Mouse (Mus musculus): ENCODE results near the gene Igf1r. TPM values are rescaled to one million over a fixed set of nuclear protein-coding genes. Genes with fewer than 3 reads are reported as not detected.

The Igf1r gene
- polyA plus RNA-seq, 1 experiment from 2014 or later = 4.3 TPM

- no peaks in the 10 kb centered on the region for H3K27me3 ChIP-seq
- no peak overlapping the region for H3K4me2 ChIP-seq
- H3K36me3 ChIP-seq = no peaks in the 10 kb centered on the region
- WGBS (ENCODE audit: insufficient replicate concordance) = 62% methylated on average over 11 of the region's 11 CpGs
- no peak for DNase-seq
- no peak overlapping the region for H3K27ac ChIP-seq
- H3K9ac ChIP-seq = no peak overlapping the region
- peaks cover 53% of the 10 kb centered on the region for H3K4me1 ChIP-seq (replicated peaks)
- H3K4me3 ChIP-seq (replicated peaks) = no peak overlapping the region
- H3K9me3 ChIP-seq (replicated peaks) = no peaks in the 10 kb centered on the region
- ATAC-seq (ENCODE audit: low read depth) = no peak
These were observed 127.7 kb downstream of the Igf1r start for GRCm38 (mm10) chr7:68080122-68080845.

DNA sequence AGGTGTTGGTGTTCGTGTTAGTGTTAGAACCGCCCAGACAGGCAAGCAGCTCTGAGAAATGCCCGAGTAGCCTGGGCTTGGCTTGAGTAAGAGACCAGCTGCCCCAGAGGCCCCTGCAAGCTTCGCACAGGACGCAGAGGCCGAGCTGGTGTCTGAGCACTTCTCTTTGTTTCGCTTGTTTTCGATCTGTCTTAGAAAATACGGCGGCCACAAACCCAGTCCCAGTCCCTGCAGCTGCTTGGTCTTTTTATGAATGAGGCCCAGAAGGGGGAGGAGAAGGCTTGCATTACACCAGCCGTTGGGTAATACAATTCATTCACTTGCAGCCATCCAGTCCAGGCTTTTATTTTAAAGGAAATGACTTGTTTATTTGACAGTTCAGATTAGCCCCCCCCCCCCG lies 132.7 kb downstream of the Igf1r start:
- H3K36me3 ChIP-seq = no peaks in the 10 kb centered on the region
- H3K9ac ChIP-seq = peak overlapping the region; percentile 54
- no peaks in the 10 kb centered on the region for H3K27me3 ChIP-seq
- H3K4me1 ChIP-seq (replicated peaks) = peaks cover 84% of the 10 kb centered on the region
- H3K27ac ChIP-seq = peak overlapping the region; percentile 76
- peak overlapping the region; percentile 21 for H3K4me3 ChIP-seq (replicated peaks)
- peak; percentile 69 for ATAC-seq (ENCODE audit: low read depth)
- H3K9me3 ChIP-seq (replicated peaks) = no peaks in the 10 kb centered on the region
- peak; percentile 20 for DNase-seq
- WGBS (ENCODE audit: insufficient replicate concordance) = 6% methylated on average over 12 of the region's 12 CpGs
- H3K4me2 ChIP-seq = peak overlapping the region; percentile 55

GRCm38 (mm10) chr7:68085870-68086341 lies 133.3 kb downstream of the Igf1r start:
- DNase-seq (peak; percentile 12), ATAC-seq (ENCODE audit: low read depth) (peak; percentile 78)
- Histone ChIP-seq H3K36me3 (no peaks in the 10 kb centered on the region), H3K9me3 (replicated peaks) (no peaks in the 10 kb centered on the region), H3K4me2 (peak overlapping the region; percentile 55), H3K27me3 (no peaks in the 10 kb centered on the region), H3K9ac (peak overlapping the region; percentile 54), H3K4me1 (replicated peaks) (peaks cover 84% of the 10 kb centered on the region), H3K27ac (peak overlapping the region; percentile 76), H3K4me3 (replicated peaks) (0 out of 2 replicates have a peak overlapping the region, but pooled peaks have one; percentile 21)
- 30% methylated on average over 4 of the region's 4 CpGs for WGBS (ENCODE audit: insufficient replicate concordance)

DNA sequence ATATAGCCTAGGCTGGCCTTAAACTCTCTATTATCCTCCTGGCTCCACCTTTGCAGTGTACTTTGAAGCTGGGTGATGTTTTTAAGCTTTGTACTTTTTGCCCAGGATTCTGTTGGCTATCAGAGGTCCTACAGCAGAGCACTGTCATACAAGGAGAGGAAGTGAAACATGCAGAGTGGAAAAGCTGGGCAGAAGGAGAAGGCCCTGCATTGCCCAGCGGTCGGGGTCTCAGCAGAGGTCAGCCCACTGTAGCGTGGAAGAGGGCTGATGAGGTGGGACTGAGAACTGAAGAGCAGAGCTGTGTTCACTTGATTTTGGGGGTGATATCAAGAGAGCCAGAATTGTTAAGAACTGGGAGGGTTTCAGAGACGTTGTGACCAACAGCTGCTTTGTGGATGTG lies 134.9 kb downstream of the Igf1r start:
- Histone ChIP-seq H3K27me3 (peaks cover 4% of the 10 kb centered on the region; the same call in 1 of the 2 replicates), H3K4me1 (replicated peaks) (peaks cover 86% of the 10 kb centered on the region), H3K4me2 (no peak overlapping the region), H3K9me3 (replicated peaks) (no peaks in the 10 kb centered on the region), H3K27ac (no peak overlapping the region), H3K9ac (no peak overlapping the region), H3K36me3 (no peaks in the 10 kb centered on the region), H3K4me3 (replicated peaks) (no peak overlapping the region)
- no peak for DNase-seq
- WGBS (ENCODE audit: insufficient replicate concordance) = 41% methylated on average over 4 of the region's 4 CpGs
- no peak for ATAC-seq (ENCODE audit: low read depth)

- DNase-seq (no peak), ATAC-seq (ENCODE audit: low read depth) (no peak)
- Histone ChIP-seq H3K27ac (no peak overlapping the region), H3K9ac (no peak overlapping the region), H3K27me3 (peaks cover 4% of the 10 kb centered on the region; the same call in 1 of the 2 replicates), H3K9me3 (replicated peaks) (no peaks in the 10 kb centered on the region), H3K4me3 (replicated peaks) (no peak overlapping the region), H3K36me3 (no peaks in the 10 kb centered on the region), H3K4me2 (no peak overlapping the region), H3K4me1 (replicated peaks) (peaks cover 87% of the 10 kb centered on the region)
- WGBS (ENCODE audit: insufficient replicate concordance) = 78% methylated on average over 6 of the region's 6 CpGs
These were observed 136.2 kb downstream of the Igf1r start for GRCm38 (mm10) chr7:68088825-68089224.

DNA sequence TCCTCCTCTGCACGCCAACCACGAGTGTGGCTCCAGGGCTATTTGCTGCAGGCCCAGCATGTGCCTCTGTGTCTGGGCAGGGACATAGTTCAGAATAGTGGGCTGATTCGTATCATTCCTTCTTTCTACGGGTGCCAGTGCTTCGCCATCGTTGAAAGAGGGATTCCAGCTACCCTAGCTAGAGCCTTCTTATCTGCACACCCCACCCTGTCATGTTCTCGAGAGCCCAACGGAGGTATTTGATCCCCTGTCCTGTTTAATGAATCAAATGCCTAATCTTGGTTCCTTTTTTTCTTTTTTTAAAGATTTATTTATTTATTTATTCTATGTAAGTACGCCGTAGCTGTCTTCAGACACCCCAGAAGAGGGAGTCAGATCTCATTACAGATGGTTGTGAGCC lies 137.1 kb downstream of the Igf1r start:
- peak; percentile 60 for ATAC-seq (ENCODE audit: low read depth)
- H3K4me2 ChIP-seq = peak overlapping the region; percentile 22; the same call in 1 of the 2 replicates
- 0 out of 2 replicates have a peak overlapping the region, but pooled peaks have one; percentile 38 for H3K9ac ChIP-seq

GRCm38 (mm10) chr7:68090576-68090975 lies 137.9 kb downstream of the Igf1r start:
- Histone ChIP-seq H3K4me2 (no peak overlapping the region), H3K36me3 (no peaks in the 10 kb centered on the region), H3K4me1 (replicated peaks) (peaks cover 80% of the 10 kb centered on the region), H3K9ac (no peak overlapping the region), H3K27ac (peak overlapping the region; percentile 39; the same call in 1 of the 2 replicates), H3K4me3 (replicated peaks) (no peak overlapping the region), H3K27me3 (peaks cover 4% of the 10 kb centered on the region; the same call in 1 of the 2 replicates), H3K9me3 (replicated peaks) (no peaks in the 10 kb centered on the region)
- no peak for DNase-seq
- no peak for ATAC-seq (ENCODE audit: low read depth)
- 80% methylated on average over 8 of the region's 8 CpGs for whole genome bisulfite sequencing (ENCODE audit: insufficient replicate concordance)

More for the DNA sequence above, 137.1 kb downstream of the Igf1r start:
- 38% methylated on average over 10 of the region's 10 CpGs for WGBS (ENCODE audit: insufficient replicate concordance)
- Histone ChIP-seq H3K9me3 (replicated peaks) (no peaks in the 10 kb centered on the region), H3K4me3 (replicated peaks) (no peak overlapping the region), H3K4me1 (replicated peaks) (peaks cover 83% of the 10 kb centered on the region), H3K27ac (no peak overlapping the region), H3K27me3 (peaks cover 4% of the 10 kb centered on the region; the same call in 1 of the 2 replicates), H3K36me3 (no peaks in the 10 kb centered on the region)
- DNase-seq = peak; percentile 20

DNA sequence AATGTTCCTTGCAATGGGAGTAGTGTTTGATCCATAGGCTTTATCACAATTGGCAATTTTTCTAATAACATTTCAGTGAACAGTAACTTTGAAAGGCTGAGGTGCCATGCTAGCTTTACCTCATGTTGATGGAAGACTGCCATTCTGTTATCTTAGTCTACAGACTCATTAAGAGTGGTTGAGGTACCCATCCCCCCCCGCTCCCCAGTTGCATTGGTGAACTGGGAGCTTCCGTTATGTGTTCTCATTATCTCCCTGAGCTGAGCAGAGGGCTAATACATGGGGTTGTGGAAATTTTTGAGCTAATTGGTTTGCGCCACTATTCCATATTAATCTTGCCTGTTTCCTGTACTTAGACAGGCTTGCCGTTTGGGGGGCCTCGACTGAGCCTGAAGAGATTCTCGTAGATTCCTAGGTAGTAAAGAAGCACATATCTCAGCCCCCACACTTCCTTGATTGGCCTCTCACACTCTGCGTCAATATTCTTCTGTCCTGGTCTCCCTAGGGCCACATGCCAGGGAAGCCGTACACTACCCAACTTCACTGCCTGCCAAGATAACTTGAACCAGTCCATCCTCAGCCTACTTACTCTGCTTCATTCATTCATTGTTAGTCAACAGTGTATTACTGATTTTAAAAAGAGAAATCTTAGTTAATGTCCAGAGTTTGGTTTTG lies 139.8 kb downstream of the Igf1r start:
- Histone ChIP-seq H3K4me3 (replicated peaks) (no peak overlapping the region), H3K4me1 (replicated peaks) (peaks cover 75% of the 10 kb centered on the region), H3K9me3 (replicated peaks) (no peaks in the 10 kb centered on the region), H3K9ac (no peak overlapping the region), H3K4me2 (peak overlapping the region; percentile 25), H3K27ac (peak overlapping the region; percentile 60), H3K27me3 (peaks cover 4% of the 10 kb centered on the region; the same call in 1 of the 2 replicates), H3K36me3 (no peaks in the 10 kb centered on the region)
- WGBS (ENCODE audit: insufficient replicate concordance) = 21% methylated on average over 8 of the region's 8 CpGs
- ATAC-seq (ENCODE audit: low read depth) (peak; percentile 83), DNase-seq (no peak)

DNA sequence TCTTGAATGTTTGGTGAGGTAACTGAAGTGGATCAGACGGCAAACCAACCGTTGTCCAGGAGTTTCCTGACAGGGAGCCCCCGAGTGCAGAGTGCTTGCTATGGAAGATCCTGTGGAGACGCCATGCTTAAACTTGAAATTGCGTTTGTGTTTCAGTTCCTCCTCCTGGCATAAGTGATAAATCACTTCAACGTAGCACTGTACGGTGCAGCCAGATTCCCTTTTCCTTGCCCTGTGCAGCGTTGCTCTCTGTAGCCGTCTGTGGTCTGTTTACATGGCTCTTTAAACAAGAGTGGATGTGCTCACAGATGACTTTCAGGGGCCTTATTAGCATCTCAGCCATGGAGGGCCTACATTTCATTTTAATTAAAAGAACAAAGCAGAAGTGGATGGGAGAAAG lies 141.2 kb downstream of the Igf1r start:
- Histone ChIP-seq H3K9me3 (replicated peaks) (no peaks in the 10 kb centered on the region), H3K27ac (no peak overlapping the region), H3K4me2 (no peak overlapping the region), H3K27me3 (peaks cover 14% of the 10 kb centered on the region; the same call in 1 of the 2 replicates), H3K4me1 (replicated peaks) (peaks cover 70% of the 10 kb centered on the region), H3K36me3 (no peaks in the 10 kb centered on the region), H3K9ac (no peak overlapping the region), H3K4me3 (replicated peaks) (no peak overlapping the region)
- ATAC-seq (ENCODE audit: low read depth) (no peak), DNase-seq (no peak)
- 69% methylated on average over 9 of the region's 9 CpGs for WGBS (ENCODE audit: insufficient replicate concordance)

DNA sequence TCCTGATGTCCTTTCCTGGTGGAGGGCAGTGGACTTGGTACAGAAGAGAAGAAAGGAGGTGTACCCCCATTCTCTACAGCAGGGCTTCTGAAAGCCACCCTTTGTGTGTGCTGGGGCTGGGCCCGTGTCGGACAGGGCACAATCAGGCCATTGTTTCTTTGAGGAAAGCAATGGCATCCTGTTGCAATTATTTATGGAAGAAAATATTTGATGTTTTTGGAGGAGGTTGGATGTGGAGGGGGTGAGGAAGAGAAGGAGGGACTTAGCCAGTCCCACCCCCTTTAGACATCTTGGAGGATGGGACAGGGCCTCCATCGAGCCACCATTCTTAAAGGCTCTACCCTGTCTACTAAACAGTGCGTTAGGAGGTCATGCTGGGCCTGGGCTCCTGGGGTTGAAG lies 142.9 kb downstream of the Igf1r start:
- H3K4me3 ChIP-seq (replicated peaks) = no peak overlapping the region
- peaks cover 52% of the 10 kb centered on the region for H3K4me1 ChIP-seq (replicated peaks)
- H3K9ac ChIP-seq = no peak overlapping the region
- DNase-seq = no peak
- no peaks in the 10 kb centered on the region for H3K36me3 ChIP-seq
- no peaks in the 10 kb centered on the region for H3K9me3 ChIP-seq (replicated peaks)
- no peak for ATAC-seq (ENCODE audit: low read depth)
- H3K4me2 ChIP-seq = no peak overlapping the region
- 83% methylated on average over 4 of the region's 4 CpGs for WGBS (ENCODE audit: insufficient replicate concordance)
- peaks cover 14% of the 10 kb centered on the region; the same call in 1 of the 2 replicates for H3K27me3 ChIP-seq
- H3K27ac ChIP-seq = no peak overlapping the region

DNA sequence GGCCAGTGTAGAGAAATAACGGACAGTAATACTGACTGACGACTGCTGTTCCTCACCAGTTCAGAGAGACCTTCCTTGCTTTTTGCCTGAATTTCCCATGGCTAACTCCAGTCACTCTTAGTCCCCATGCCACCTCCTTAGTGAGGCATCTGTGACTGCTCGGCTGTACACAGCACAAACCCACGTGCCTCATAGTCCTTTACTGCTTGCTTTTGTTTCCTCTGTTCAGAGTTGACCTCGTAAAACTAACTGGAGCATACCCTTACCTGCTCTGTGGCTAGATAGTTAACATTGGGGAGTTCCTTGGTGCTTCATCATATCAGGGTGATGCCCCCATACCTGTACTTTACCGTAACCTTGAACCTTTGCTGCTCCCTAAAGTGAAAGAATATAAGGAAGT lies 143.8 kb downstream of the Igf1r start:
- ATAC-seq (ENCODE audit: low read depth) = no peak
- no peaks in the 10 kb centered on the region for H3K36me3 ChIP-seq
- H3K27ac ChIP-seq = peak overlapping the region; percentile 5; the same call in 1 of the 2 replicates
- 53% methylated on average over 6 of the region's 6 CpGs for WGBS (ENCODE audit: insufficient replicate concordance)
- DNase-seq = no peak
- peaks cover 45% of the 10 kb centered on the region for H3K4me1 ChIP-seq (replicated peaks)
- H3K9ac ChIP-seq = no peak overlapping the region
- H3K4me3 ChIP-seq (replicated peaks) = no peak overlapping the region
- H3K9me3 ChIP-seq (replicated peaks) = no peaks in the 10 kb centered on the region
- peaks cover 16% of the 10 kb centered on the region for H3K27me3 ChIP-seq
- H3K4me2 ChIP-seq = no peak overlapping the region
